Mouse (Mus musculus) c-Kit-positive CD71-negative TER-119-negative erythroid progenitor cells, embryonic 14.5 days (primary cell): Measurements from ENCODE around the gene Fmc1.

Source experiments
- DNase-seq: peaks from one replicate; pipeline ENCODE4 v3.0.0-alpha.2; 2013; ENCODE audit warnings: low read depth

Fmc1 gene

DNA sequence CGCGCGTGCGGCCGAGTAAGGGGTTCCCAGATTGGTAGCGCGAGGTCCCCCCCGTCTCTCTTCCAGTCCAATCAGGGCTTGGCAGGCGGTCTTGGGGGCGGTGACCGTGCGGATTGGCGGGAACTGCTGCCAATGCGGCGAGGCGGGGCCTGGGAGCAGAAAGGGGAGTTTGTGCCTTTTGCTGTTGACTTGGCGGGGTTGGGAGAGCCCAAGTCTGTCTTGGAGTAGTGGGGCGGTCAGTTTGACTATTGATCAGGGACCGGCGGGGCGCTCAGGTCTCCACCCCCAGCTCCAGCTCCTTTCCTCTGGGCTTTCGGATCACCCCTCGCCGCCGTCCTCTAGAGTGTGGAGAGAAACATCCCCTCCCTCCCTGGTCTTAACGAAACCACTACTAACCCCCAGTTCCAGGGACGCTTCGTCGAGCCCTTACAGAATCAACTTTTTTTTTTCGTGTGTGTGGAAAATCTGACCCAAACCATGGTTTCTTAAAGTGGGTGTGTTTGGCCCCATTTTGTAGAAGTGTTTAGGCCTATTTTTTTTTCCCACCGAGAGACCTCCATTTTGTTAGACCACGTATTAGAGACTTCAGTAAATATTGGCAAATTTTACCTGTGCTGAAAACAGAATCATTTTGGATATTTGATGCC is 18.8 kb downstream of the Fmc1 start:
- peak; percentile 94 for DNase-seq

DNA sequence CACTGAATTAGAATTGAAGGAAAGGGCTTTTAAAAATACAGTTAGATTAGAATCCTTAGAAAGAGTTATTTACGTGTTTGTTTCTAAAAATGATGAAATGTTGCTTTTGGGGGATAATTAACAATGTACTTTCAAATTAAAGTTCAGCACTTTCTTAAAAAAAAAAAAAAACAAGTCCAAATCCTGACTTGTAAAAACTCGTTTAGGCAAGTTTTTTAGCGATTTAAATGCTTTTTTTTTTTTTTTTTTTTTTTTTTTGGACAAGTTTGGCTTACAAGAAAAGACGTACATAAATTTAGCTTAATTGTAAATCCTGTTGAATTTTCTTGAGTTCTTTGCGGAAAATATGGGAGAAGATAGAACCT is 19.3 kb downstream of the Fmc1 start:
- DNase-seq, result no peak

DNA sequence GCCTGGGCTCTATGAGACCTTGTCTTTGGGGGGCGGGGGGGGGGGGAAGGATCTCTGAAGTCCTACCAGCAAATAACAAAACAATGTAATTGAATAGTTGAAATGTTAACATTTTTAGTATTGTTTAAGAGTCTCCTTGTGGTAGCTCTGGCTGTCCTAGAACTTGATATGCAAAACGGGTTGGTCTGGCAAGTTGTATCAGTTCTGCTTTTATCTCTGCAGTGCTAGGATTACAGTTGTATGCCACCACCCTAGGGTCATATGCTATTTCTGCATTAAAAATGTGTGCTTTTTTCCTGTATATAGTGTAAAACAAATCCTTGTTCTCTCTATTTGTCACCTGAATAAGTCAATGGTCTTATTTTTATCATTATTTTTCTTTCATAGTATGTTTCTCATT is 42.8 kb downstream of the Fmc1 start:
- DNase-seq, result no peak

DNA sequence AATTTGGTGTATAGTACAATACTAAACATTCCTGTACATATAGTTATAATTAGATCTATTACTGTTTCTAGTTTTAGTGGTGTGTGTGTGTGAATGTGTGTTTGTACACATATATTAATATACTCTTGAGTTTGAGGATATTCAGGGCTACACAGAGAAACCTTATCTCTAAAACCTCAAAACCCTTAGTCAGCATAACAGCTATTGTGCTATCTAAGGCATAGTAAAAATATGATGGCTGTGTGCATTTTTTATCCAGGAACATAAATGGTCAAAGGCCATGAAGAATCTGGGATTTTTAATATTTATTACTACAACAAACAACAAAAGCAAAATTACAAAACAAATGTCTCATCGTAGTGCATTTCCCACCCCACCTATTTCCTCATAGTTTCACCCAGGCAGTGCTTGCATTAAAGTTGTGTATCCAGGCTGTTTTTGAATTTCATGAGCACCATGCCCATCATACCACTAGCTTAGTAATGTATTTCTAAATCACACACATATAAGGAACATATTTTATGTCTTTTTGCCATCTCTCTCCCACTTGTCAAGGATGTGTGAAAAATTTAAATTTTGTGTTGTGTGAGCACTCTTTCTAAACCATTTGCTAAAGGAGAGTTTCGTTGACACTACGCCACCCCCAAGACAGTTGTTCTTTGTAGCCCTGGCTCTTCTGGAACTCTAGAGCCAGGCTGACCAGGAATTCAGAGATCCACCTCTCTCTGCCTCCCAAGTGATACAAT is 47.0 kb downstream of the Fmc1 start:
- no peak for DNase-seq

DNA sequence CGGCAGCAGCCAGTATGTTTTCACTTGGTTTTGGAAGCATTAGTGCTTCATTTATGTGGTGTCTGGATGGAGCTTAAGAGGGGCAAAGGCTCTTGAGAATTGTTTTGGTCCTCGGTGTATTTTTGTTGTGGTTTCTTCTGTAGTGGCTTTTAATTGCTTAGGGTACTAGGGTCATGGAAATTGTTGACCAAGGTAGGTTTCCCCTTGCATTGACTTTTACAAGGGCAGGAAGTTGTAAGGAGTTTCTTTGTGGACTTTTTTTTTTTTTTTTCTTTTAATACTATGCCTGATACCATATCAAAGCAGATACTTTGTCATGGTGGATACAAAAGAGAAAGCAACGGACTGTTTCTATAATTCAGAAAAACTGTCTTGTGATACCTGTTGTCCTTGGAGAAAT is 48.4 kb downstream of the Fmc1 start:
- DNase-seq, result no peak
